Mouse (Mus musculus) layer of hippocampus, postnatal 14 days (tissue): ENCODE data around the gene Sema7a. TPM values are rescaled to one million over a fixed set of nuclear protein-coding genes. Genes with fewer than 3 reads are reported as not detected.

Experiments used
- DNase-seq, 2 experiments: peaks; one replicate each; pipeline ENCODE4 v3.0.0; 2021 to 2022; ENCODE audit warnings: low spot score in 2 of 2, mixed read lengths in 1 of 2
- total RNA-seq, 2 experiments: library from RNA; stranded (reverse); gene quantifications; 2 replicates each; pipeline ENCODE4 v1.2.3; 2021

The Sema7a gene
- total RNA-seq, 2 experiments from 2014 or later: 95.4 to 102 TPM

DNA sequence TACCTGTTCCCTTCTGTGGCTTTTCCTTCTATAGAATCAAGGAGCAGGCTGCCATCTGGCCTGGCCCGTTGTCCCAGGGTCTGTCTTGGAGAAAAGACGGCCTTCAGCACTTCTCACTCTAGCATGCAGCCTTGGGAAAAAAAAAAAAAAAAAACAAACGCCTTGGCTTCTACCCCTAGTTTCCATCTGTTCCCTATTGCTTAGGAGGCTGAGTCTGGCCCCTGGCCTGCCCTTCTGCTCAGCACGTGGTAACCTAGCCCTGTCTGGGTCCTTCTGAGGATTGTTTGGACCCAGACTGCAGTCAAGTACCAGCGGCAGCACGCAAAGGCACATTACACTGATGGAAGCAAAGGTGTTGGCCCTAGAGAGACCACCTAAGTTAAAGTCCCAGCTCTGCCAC, 2.3 kb upstream of the Sema7a start:
- no peak for DNase-seq

DNA sequence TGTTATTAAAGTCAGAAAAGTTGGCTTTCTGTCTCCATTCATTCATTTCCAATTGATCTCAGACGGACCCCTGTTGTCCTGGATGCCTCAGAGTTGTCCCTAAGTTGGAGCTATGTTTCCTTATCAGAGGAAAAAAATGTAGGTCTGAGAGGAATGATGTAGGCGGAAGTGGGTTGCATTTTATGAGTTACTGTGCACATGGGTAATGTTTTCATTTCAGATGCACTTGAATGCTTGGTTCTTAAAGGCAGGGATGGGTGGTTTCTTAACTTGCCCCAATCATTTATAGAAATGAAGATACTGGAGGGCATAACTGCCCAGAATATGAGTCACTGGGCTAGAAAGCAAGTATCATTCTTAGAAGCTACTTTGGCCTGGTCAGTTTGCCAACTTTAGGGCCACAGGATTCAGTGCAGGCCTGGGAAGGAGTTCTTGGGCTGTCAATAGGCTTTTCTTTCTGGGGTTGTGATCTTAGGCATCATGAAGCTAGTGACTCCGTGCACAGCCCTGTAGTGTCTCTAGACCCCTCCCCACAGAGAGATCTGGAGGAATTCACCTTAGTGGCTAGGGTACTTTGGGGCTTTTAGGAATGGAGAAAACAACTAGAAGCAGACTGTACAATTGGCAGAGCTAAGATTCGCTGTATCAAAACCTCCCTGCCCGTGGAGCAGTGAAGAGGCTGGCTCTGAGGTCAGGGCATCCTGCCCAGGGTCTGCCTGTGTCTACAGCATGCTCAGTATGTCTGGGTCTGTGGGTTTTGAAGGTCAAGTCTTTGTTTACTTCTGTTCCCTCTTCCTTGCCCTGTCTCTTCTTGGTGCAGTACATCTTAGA, 1.5 kb upstream of the Sema7a start:
- DNase-seq: no peak

DNA sequence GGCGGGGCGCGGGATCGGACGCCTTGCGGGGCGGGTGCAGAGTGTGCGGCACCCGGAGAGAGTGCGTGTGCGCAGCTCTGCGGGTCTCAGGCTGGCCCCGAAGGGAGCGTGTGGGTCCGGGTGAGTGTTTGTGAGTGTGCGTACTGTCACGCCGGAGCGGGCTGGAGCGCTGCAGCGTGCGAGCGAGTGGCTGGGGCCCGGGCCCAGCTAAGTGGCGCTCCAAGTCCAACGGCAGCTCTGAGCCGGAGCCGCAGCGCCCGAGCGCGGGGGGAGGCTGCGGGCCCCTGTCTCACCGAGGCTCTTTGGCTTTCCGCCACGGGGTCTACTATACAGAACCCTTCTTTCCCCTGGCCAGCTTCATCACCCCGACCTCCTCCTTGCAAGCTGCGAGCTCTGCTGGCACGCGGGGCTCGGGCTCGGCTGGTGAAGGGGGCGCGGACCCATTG, 460 bp downstream of the Sema7a start:
- peak; percentile 51 to 55 for DNase-seq

DNA sequence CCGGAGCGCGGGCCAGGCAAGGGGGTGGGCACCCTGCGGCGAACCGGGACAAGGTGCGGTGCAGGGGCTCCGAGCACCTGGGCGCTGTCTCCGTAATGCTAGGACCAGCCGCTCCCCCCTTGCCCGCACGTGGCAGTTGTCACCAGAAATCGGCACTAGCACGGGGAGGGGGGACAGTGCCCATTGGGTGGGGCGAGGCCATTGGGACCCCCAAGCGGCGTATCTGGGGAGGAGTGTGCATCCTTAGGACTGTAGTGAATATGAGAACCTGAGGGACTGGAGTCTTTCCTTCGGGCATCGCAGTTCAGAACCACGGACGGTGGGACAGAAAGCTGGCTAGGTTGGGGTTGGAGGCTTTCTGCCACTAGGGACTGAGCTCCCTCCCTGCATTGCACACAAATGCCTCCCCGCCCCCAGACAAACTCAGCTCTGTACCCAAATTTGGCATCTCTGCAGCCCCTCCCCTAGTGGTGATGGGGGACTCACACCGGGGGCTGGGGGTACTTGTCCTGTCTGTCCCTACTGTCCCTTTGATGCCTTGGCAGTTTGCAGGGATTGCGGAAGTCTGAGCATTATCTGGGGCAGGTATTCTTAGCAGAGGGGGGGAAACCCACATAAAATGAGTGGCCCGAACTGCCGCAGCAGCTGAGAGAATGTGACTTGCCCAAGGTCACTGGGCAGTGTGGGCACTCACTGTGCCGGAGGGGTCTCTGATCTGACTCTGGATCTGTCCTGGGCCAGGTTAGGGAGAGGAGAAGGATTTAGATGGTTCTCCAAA, 1.1 kb downstream of the Sema7a start:
- no peak for DNase-seq

DNA sequence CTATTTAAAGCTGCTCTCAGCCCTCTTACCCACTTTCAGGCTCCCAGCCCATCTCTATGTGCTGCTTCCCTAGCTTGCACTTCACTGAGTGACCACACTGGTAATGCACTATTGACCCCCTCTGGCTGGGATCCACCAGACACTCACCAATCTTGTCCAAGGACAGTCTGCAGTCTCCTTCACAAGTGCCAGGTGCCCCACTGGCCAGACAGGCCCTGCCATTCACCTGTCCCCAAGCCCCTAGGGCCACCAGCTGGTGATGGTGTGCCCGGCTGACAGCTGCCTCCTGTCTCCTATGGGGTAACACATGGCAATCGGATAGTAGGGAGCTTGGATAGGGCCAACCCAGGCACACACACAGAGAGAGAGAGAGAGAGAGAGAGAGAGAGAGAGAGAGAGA, 2.1 kb downstream of the Sema7a start:
- no peak for DNase-seq

DNA sequence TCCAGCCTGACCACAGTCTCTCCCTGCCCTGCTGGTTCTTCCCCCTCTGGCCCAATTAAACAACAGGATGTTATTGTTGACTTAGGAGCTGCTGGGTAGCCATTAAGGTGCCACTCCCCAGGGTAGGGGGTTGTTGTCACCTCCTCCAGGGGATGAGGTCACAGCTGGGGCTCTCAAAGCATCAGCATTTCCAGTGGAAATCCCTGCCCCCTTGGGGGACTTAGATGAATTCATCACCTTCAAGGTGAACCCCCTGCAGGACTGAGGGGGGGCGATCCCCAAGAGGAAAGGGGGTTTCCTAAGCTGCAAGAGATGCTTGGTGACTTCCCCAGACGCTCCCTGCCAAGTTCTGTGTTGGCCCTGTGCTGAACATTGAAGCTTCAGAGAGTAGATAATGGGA, 3.2 kb downstream of the Sema7a start:
- no peak for DNase-seq

DNA sequence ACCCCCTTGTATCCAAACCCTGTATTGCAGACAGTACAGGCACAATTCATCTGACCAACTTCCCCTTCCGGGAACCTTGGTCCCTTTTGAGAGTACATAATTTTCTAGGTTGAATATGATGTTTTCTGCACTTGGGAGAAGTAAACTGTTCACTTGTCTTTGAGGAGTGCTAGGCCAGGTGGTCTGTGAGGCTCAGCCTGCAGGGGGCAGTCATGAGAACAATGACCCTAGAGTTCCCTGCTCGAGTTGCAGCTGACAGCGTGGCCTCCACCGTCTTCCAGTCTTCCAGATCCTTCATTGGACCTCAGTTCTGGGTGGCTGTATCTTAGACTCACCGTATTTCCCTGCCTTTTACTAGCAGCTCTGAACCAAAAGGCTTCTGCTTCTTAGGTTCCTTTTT, 4.7 kb downstream of the Sema7a start:
- peak in 1 of 2 experiments; percentile 53 for DNase-seq

DNA sequence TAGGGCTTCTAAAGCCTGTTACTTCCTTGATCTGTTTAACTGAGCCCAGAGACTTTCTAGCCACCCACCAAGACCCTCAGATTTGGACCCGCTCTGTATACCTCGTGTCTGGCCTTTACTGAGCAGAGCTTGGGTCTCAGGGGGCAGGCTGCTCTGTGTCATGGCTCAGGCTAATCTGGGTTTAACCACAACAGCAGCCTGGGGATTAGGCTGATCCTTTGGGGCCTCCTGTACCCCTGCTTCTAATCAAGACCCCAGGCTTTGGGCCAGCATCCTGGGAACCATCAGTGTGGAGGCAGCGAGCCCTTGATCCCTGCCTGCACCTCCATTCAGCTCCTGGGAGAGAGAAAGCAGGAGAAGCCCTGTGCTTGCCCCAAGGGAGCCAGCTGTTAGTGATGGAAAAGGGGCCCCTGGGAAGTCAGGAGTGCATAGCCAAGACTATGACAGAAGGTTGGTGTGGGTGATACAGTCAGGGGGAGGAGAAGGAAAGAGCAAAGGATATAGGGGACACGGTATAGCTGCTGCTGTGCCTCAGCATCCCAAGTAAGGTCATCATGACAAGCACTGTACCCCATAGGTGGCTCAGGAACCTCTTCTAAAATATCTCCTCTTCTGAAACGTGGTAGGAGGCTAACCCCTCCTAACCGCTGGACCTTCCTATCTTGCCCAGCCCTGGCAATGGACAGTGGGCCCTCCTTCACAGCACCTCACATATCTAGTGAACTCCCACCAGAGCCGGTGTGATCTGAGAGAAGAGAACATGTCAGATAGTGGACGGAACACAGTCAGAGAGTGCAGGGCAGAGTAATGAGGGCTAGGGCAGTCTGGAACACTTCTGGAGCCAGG, 6.1 kb downstream of the Sema7a start:
- DNase-seq: no peak

DNA sequence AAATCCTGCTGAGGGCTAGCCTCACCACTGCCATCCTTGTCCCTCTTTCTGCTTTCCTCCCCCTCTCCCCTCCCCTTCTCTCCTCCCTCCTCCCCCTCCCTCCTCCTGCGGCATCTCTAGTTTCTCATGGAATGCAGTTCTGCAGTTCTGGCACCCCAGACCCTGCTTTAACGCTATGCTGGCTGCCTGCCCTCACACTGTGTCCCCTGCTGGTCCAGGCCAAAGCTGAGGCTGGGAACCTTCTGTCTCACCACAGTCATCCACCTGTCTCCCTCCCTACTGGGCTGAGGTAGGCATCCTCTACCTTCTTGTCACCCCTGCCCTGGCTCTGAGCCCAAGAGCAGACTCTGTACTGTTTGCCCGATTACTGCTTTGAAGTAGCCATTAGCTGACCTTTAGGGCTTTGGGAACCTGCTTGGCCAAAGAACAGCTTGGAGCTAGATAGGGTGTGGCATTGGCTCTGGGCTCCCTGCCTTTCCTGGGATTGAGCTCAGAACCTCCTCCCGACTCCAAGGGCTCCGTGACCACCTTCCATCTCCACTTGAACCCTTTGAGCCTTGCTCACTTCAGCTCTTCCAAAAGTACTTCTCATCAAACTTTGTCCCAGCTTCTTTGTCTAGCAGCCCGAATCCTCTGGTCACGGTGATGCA, 7.6 kb downstream of the Sema7a start:
- no peak for DNase-seq

DNA sequence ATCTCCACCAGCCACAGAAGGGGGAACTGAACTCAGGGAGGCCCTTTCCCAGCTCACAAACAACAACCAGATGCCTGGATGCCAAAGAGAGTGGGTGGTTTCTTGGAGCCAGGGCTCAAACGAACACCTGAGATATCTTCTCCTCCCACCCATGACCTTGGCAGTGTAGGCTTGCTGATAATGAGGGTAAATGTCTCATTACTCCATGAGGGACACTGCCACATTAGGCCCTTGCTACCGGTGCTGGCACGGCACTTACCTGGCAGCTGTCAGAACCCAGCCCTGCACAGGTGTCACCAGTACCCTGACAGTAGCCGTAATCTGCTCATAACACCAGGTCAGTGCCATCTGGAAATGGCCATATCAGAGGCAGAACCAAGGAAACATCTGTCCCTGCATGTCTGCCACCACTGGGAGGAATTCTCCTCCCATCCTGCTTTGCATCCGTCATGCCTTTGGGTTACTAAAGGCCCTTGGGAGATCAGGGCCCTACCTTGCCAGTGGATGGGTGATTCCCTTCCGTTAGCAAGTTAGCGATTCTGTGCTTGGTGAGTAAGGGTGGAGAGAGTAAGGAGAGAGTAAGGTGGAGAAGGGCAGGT, 8.5 kb downstream of the Sema7a start:
- DNase-seq: no peak

DNA sequence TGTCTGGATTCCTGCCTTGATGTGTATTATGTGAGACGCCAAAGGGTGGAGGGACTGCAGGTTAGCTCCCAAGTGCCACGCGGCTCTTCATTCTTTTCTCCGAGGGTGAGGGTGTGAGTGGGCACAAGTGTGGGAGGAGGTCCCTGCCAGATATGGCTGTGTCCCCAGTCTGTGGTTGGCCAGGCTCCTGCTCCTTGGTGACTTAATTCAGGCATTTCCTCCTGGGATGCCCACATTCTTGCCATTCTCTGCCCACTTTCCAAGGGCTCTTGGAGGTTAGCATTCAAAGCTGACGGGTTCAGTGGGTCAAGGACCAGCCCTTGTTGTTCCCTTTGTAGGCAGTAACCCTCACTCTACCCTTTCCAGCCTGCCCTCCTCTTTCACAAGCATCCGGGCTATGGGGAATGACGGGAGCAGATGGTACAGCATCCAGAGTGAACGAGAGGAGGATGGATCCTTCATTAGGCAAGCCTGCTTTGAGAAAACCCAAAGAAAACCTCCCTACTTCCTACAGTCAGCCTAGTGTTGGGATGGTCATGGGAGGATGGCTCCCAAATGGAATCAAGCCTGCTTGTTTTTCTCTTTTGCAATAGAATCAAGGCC, 9.3 kb downstream of the Sema7a start:
- DNase-seq: no peak

DNA sequence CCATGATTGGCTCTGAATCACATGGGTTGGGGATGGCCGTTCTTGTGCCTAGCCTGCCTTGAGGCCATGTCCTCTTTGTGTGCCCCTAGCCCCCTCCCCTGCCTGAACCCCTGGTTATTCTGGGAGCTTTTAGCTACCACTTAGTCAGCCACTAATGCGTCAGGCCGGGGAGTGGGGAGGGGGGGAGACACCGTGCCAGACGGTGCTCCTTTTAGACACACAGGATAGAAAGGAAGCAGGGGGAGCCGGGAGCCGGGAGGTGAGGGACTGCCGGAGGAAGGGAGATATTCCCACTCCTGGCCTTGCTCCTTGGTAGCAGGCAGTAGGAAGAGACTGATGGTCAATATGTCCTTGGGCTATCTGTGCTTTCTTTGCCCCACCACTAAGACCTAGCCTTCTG, 10.0 kb downstream of the Sema7a start:
- DNase-seq: no peak

DNA sequence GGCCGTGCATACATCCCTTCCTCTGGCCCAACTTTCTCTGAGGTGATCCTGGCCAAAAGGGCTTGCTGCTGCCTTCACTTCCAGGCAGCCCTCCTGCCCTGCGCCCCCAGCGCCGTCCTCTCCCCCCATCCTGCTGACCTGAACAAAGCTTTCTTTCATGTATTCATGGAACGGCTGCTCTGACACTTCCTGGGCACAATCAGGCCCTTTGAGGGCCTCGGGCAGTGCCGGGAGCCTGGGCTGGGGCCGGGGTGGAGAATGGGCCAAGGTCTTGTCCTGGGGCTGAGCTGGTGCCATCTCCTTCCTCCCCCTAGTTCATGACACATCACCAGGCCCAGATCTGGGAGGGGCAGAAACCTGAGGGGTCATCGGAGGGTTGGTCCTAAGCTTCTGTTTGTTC, 10.6 kb downstream of the Sema7a start:
- peak in 1 of 2 experiments; percentile 34 for DNase-seq

DNA sequence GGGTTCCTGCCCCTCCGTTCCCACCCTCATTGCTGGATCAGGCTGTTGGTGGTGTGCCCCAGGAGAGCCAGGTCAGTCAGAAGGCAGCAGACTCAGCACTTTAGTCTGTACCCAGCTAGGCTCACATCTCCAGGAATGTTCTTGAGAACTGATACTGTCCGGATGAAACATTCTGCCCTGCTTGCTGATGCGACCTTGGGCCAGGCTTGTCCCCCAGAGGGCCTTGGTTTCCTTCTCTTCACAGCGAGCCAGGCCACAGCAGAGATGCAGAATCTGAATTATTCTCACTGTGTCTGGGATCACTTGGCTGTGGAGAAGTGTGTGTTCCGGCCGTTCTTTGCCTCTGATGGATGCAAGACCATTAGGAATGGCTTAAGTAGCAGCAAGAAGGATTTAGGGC, 12.1 kb downstream of the Sema7a start:
- no peak for DNase-seq

DNA sequence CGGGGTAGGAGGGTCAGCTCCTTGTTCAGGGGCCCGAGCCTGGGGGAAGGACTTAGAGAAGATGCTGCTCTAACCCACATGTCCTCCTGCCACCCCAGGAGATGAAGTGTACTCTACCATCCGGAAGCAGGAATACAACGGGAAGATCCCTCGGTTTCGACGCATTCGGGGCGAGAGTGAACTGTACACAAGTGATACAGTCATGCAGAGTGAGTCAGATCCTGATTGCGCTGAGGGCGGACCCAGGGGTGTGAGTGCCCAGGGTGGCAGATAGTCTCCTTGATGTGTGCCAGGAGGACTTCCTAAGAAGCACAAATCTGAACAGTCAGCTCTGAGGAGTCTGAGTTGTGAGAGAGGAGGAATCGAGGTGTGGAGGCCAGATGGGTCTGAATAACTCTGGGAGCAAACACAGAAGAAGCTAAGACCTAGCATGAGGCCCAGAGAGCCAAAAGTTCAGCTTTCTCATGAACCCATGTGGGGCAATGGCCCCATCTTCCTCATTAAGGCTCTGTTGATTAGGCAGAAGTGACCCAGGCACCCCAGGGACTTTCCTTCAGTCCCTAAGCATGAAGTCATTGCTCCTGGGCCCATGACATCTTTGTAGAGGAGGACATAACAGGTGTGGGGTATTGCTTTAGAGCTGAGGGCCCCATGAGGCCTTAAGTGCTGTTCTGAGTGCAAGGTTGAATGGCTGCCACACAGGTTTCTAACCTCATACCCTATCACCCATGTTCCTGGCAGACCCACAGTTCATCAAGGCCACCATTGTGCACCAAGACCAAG, 15.2 kb downstream of the Sema7a start:
- no peak for DNase-seq

DNA sequence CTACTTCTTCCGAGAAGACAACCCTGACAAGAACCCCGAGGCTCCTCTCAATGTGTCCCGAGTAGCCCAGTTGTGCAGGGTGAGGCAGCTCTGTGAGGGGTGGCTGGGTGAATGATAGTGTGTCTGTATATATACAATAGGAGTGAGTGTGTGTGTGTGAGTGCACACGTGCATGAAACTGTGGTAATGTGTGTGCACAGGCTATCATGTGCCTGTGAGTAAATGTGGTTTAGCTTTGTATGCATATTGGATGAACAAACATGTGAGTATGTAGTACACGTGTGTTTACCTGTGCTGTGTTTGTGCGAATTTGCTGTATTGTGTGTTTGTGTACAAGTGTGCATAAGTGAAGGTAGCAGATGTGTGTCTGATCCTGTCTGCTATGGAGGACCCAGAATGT, 15.9 kb downstream of the Sema7a start:
- no peak for DNase-seq

DNA sequence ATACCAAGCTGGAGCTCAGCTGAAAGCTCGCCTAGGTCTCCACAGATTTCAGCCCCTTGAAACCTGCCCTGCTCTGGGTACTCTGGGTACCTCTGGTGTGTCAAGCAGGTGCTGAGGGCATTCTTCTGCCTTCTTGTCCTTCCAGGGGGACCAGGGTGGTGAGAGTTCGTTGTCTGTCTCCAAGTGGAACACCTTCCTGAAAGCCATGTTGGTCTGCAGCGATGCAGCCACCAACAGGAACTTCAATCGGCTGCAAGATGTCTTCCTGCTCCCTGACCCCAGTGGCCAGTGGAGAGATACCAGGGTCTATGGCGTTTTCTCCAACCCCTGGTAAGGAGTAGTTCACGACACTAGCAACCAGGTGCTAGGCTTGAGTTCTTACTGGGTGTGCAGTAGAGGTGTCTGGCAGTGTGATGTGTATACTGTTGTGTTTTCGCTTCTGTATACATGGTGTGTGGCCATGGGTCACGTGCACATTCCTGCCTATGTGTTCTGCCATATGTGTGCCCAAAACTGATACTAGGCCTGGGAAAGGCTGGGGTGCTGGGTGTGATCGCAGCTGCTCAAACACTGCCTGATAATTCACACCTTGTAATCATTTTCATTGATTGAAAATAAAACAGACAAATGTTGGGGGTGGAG, 16.4 kb downstream of the Sema7a start:
- no peak for DNase-seq

DNA sequence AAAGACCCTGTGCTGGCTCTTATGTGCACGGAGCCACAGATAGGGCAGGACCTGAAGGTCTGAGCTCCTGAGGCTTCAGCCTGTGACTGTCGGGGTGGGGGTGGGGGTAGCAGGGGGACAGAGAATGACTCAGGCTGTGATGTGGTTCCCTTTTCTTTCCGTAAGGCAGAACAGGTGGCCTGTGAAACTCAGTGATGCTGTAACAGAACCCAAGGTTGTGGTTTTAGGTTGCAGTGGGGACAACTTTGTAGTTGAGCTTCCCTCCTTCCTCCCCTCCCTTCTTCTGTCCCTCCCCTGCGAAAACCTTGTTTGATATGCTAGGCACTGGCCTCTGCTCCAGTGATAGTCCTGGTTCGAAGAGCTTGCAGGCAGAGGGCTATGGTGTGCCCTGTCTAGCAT, 16.9 kb downstream of the Sema7a start:
- DNase-seq: no peak

DNA sequence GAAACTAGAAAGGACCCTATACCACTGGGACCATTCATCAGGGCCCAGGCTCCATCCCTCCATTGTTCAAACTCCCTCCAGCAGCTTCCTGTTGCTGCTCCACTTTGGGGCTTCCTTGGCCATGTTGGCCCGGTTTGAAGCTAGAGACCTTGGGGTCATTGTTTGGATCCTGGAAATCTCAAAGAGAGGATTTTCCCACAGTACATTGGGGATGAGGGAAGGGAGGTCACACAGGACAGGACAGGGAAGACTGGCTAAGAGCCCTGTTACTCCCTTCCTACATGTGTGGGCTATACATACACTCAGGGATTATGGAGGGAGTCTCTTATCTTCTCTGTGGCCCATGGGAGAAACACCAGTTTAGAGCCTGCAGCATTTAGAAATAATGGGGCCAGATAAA, 18.7 kb downstream of the Sema7a start:
- DNase-seq: no peak
